Mouse (Mus musculus): ENCODE results near the gene Plaa.

DNA sequence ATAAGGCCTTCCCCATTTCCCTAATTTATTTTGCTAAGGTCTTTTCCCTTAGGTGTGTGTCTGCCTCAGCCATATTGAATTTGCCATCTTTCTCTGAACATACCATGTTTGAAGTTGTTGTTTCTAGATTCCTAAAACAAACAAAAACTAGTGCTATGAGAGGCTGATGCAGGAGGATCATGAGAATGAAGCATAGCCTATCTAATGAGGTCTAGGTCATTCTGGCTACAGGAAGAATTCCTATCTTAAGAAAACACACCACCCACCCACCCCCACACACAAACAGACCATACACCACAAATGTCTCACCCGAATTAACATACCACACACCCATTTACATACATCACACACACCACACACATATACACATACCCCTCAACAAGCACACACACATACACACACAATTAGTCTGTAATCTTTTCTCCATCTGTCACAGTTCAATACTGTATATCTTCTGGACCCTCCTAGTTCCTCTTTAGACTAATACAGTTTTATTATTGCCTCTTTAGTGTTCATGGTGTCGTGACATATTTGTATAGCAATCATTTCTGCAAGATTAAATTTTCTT, 1.5 kb upstream of the Plaa start:
- TF ChIP-seq CTCF (IDR thresholded peaks at IDR 0.05; ENCODE audit: extremely low read depth, insufficient read depth, insufficient read length, insufficient replicate concordance) (no peak), POLR2A (IDR thresholded peaks at IDR 0.05; ENCODE audit: low read depth, low read length) (no peak)
